Mouse (Mus musculus) hematopoietic stem cell, adult 5-6 weeks (primary cell): ENCODE data around the gene Tmem185a. TPM values are rescaled to one million over a fixed set of nuclear protein-coding genes. Genes with fewer than 3 reads are reported as not detected.
A peak's percentile ranks its signal among the peaks of the same experiment; 100 is the strongest.

Experiments
- ATAC-seq, 2 experiments: fragments of 125-278 bp in 1 of 2; replicated peaks in 1 of 2; 2 replicates each; pipeline ENCODE4 v1.8.0; 2016 to 2017; ENCODE audit warnings: inconsistent platforms in 2 of 2, mild to moderate bottlenecking in 2 of 2, moderate number of reproducible peaks in 2 of 2, low read depth in 1 of 2, moderate TSS enrichment in 1 of 2; ENCODE audit not compliant: low FRiP score in 2 of 2, poor library complexity in 2 of 2, severe bottlenecking in 2 of 2, insufficient read depth in 1 of 2, low TSS enrichment in 1 of 2
- total RNA-seq: library from RNA; stranded (forward); fragments of 172-1452, 232-1000 nt; gene quantifications from 2 replicates; pipeline ENCODE4 v1.2.3, GENCODE M21; 2017

Gene Tmem185a
- total RNA-seq: 6.4 and 9.4 TPM in 2 replicates

DNA sequence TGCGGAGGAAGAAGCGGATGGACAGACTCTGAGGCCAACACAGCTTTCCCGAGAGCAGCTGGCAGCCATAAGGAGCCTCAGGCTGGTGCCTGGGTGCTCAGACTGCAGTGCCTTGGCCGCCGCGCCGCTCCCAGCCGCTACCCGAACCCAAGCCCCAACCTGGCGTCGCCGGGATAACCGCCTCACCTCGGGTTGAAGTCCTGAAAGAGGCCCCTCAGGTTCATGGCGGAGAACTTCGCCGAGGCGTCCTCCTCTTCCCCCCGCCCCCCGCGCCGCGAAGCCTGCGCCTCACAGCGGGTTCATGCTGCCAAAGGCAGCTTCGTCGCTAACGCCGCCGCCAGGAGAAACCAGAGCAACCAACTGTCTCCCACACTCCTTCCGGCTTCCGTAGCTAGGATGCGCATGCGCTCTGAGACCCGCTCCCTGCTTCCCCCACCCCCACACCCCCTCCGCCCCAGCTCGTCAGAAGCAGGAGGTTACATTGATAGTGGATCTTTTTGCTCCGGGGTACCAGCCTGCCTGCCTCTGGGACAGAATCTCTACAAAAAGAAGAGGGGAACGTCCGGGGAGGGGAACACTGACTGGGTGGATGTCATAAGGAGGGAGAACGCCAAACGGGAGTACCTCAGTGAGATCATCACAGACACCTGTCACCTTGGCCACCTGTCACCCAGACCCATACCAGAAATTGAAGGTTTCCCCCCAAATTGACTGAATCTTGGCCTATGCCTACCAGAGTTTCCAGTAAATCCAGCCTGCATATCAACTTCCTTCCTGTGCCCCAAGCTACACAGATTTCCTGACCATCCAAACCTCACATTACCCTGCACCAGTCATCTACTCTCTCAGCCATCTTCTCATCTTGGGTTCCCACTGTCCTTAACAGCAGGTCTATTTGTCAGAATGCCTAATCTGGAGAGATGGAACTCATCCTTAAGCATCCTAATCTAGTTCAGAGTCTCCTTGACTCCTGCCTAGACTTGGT lies at the start of gene Tmem185a:
Tmem185a (minus strand) TSS at position 389 of the 985 bp plus-strand sequence.
- ATAC-seq: peak; percentile 93

GRCm38 (mm10) chrX:70514413-70514812 lies 37.4 kb upstream of the Tmem185a start:
- peak; percentile 17 to 37; a peak in 1 of 4 replicates for ATAC-seq

DNA sequence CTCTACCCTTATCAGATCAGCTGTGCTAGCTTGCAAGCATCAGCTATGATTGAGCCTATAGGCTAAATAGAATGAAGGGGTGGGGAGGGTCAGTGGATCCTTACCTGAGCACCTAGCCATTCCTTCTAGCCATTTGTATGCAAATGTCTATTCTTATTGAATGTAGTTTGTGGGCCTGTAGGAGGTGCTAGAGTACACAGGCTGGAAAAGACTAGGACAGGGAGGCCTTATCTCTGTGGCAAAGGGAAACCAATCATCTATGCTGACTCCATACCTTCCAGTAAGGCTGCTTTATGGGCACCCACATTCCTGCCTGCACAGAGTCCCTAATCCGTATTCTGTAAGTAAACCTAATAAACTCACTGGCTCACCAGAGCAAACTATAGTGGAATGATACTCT lies 10.3 kb upstream of the Tmem185a start:
- ATAC-seq: peak in 1 of 2 experiments; percentile 53; a peak in 2 of 4 replicates

GRCm38 (mm10) chrX:70482154-70482553 lies 5.2 kb upstream of the Tmem185a start:
- no peak for ATAC-seq

DNA sequence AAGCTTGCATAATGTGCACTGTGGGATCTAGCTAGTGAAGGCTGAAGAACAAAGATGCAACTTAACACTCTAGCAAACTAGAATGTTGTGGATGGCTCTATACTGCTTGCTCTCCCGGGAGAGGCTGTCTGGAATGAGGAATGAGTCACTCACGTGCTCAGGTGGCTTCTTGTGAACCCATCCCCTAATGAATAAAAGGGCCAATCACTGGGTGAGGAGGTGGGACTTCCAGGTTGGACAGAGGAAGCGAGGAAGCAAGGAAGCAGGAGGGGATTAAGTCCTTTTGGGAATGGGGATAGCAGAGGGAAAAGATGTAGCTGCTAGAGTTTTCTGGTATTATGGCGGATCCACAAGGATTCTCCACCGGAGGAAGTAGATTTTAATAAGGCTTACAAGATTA lies 1.7 kb upstream of the Tmem185a start:
- no peak for ATAC-seq

GRCm38 (mm10) chrX:70475215-70475765 lies 1.7 kb downstream of the Tmem185a start:
- 0 out of 4 replicates have a peak, but pooled peaks of 1 of the 2 experiments have one; percentile 35 for ATAC-seq

GRCm38 (mm10) chrX:70466897-70467296 lies 10.1 kb downstream of the Tmem185a start:
- no peak for ATAC-seq

- no peak; a peak in 1 of 4 replicates for ATAC-seq
These were observed 11.5 kb downstream of the Tmem185a start for GRCm38 (mm10) chrX:70465489-70465888.

- ATAC-seq: no peak
These were observed 13.4 kb downstream of the Tmem185a start for GRCm38 (mm10) chrX:70463621-70464020.

DNA sequence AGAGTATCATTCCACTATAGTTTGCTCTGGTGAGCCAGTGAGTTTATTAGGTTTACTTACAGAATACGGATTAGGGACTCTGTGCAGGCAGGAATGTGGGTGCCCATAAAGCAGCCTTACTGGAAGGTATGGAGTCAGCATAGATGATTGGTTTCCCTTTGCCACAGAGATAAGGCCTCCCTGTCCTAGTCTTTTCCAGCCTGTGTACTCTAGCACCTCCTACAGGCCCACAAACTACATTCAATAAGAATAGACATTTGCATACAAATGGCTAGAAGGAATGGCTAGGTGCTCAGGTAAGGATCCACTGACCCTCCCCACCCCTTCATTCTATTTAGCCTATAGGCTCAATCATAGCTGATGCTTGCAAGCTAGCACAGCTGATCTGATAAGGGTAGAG lies 24.6 kb downstream of the Tmem185a start:
- peak; percentile 48 to 65; a peak in 3 of 4 replicates for ATAC-seq

- peak in 1 of 2 experiments; percentile 21; a peak in 2 of 4 replicates for ATAC-seq
These were observed 51.5 kb downstream of the Tmem185a start for GRCm38 (mm10) chrX:70425473-70425872.

Other genes with a start within 250 kb of the Tmem185a start
- 9.7 and 10.3 TPM in 2 replicates for gene Ids, start 112.1 kb downstream of the Tmem185a start, total RNA-seq
- gene 1110012L19Rik, start 91.3 kb downstream of the Tmem185a start, total RNA-seq: 32.0 and 42.8 TPM in 2 replicates